In genomic region chr19:46318031-46318471, GRCm38 (mm10) we compare ENCODE assay signal across 7 mouse cellular contexts. TPM values are rescaled to one million over a fixed set of nuclear protein-coding genes. Genes with fewer than 3 reads are reported as not detected.
DNase-seq lines count a peak whose midpoint lies in the region; ATAC-seq and TF ChIP-seq lines count a peak whose summit lies in the region.

No protein-coding gene starts in this region.

- peak overlapping the region; percentile 59; the same call in 1 of the 2 replicates for H3K27ac ChIP-seq in forebrain, postnatal 0 days (ENCODE audit: low read depth, low read length)
- peak overlapping the region; percentile 77 for H3K27ac ChIP-seq in intestine, embryonic 16.5 days (ENCODE audit: low read length)
- H3K27ac ChIP-seq in midbrain, embryonic 11.5 days (ENCODE audit: low read depth, low read length) = no peak overlapping the region

- H3K9ac ChIP-seq in forebrain, postnatal 0 days = peak overlapping the region; percentile 59
- H3K9ac ChIP-seq in intestine, embryonic 16.5 days (ENCODE audit: low read depth, low read length) = peak overlapping the region; percentile 73
- H3K9ac ChIP-seq in midbrain, embryonic 11.5 days (ENCODE audit: low read length) = peak overlapping the region; percentile 38; the same call in 1 of the 2 replicates

- DNase-seq in right cerebral cortex, adult 18-20 months = peak; percentile 69
- no peak for DNase-seq in right cerebral cortex, adult 2 months (ENCODE audit: low spot score in 2 of 2)
- peak; percentile 36 to 37 for DNase-seq in cerebellum, postnatal 14 days
- peak; percentile 77 for DNase-seq in forebrain, postnatal 0 days
- no peak for DNase-seq in midbrain, embryonic 11.5 days (ENCODE audit: low spot score, missing footprints)
- DNase-seq in testis, postnatal 10 days (ENCODE audit: low spot score) = peak; percentile 62

- 6% methylated on average over 25 of the region's 42 CpGs for WGBS in forebrain, postnatal 0 days
- 1% methylated on average over 32 of the region's 42 CpGs for WGBS in intestine, embryonic 16.5 days
- 2% methylated on average over 28 of the region's 42 CpGs for WGBS in midbrain, embryonic 11.5 days

- H3K36me3 ChIP-seq in forebrain, postnatal 0 days (ENCODE audit: insufficient read depth) = peaks cover 15% of the 10 kb centered on the region
- H3K36me3 ChIP-seq in intestine, embryonic 16.5 days (ENCODE audit: control insufficient read depth, insufficient read depth, low read length) = no peaks in the 10 kb centered on the region
- H3K36me3 ChIP-seq in midbrain, embryonic 11.5 days (ENCODE audit: control insufficient read depth, insufficient read depth, low read length) = no peaks in the 10 kb centered on the region

- H3K4me1 ChIP-seq in forebrain, postnatal 0 days (ENCODE audit: insufficient read depth) = peaks cover 30% of the 10 kb centered on the region
- peaks cover 46% of the 10 kb centered on the region for H3K4me1 ChIP-seq in intestine, embryonic 16.5 days (ENCODE audit: control insufficient read depth, insufficient read depth, low read length)
- peaks cover 37% of the 10 kb centered on the region for H3K4me1 ChIP-seq in midbrain, embryonic 11.5 days (ENCODE audit: control insufficient read depth, insufficient read depth, low read length)

- peak overlapping the region; percentile 83 for H3K4me2 ChIP-seq in forebrain, postnatal 0 days (ENCODE audit: low read depth)
- H3K4me2 ChIP-seq in intestine, embryonic 16.5 days (ENCODE audit: low read depth, low read length) = peak overlapping the region; percentile 63
- H3K4me2 ChIP-seq in midbrain, embryonic 11.5 days = peak overlapping the region; percentile 48

- H3K27me3 ChIP-seq in forebrain, postnatal 0 days (ENCODE audit: insufficient read depth, low read length) = 0 out of 2 replicates have a peak, but pooled peaks cover 17% of the 10 kb centered on the region
- peaks cover 50% of the 10 kb centered on the region for H3K27me3 ChIP-seq in intestine, embryonic 16.5 days (replicated peaks; ENCODE audit: control insufficient read depth, insufficient read depth, low read length)
- peaks cover 74% of the 10 kb centered on the region for H3K27me3 ChIP-seq in midbrain, embryonic 11.5 days (ENCODE audit: control insufficient read depth, insufficient read depth, low read length)

- H3K4me3 ChIP-seq in forebrain, postnatal 0 days (ENCODE audit: low read depth, low read length) = peak overlapping the region; percentile 64
- H3K4me3 ChIP-seq in intestine, embryonic 16.5 days (ENCODE audit: low read length) = peak overlapping the region; percentile 58
- H3K4me3 ChIP-seq in midbrain, embryonic 11.5 days (ENCODE audit: low read depth, low read length) = peak overlapping the region; percentile 37

- peak; percentile 63 for ATAC-seq in forebrain, postnatal 0 days
- ATAC-seq in intestine, embryonic 16.5 days = peak; percentile 27
- ATAC-seq in midbrain, embryonic 11.5 days (ENCODE audit: low FRiP score) = no peak

- H3K9me3 ChIP-seq in forebrain, postnatal 0 days (ENCODE audit: low read length) = no peaks in the 10 kb centered on the region
- H3K9me3 ChIP-seq in intestine, embryonic 16.5 days (ENCODE audit: control insufficient read depth, low read length) = no peaks in the 10 kb centered on the region
- no peaks in the 10 kb centered on the region for H3K9me3 ChIP-seq in midbrain, embryonic 11.5 days (ENCODE audit: control insufficient read depth, low read length)

- TF ChIP-seq CTCF in forebrain, postnatal 0 days (IDR thresholded peaks at IDR 0.05; ENCODE audit: low read depth) = no peak

RNA-seq across cellular contexts. Expression of gene Psd, which starts 8.9 kb away (rescaled TPM):
- 395 and 483 TPM in 2 replicates for total RNA-seq in forebrain, postnatal 0 days (2014; rRNA removed)
- polyA plus RNA-seq in forebrain, postnatal 0 days (2015; fragmentation: Nextera tagmentation; extraction: Ambion mirVana) = 158 and 178 TPM in 2 replicates
- polyA plus RNA-seq in intestine, embryonic 16.5 days (2015; fragmentation: Nextera tagmentation; extraction: Ambion mirVana) = 13.2 and 13.6 TPM in 2 replicates
- polyA plus RNA-seq in midbrain, embryonic 11.5 days (2014; fragmentation: Nextera tagmentation; extraction: Ambion mirVana) = 10.7 and 11.0 TPM in 2 replicates

RNA-seq across cellular contexts. Expression of gene Fbxl15, which starts 9.9 kb away (rescaled TPM):
- 37.2 and 54.8 TPM in 2 replicates for total RNA-seq in forebrain, postnatal 0 days (2014; rRNA removed)
- polyA plus RNA-seq in forebrain, postnatal 0 days (2015; fragmentation: Nextera tagmentation; extraction: Ambion mirVana) = 50.3 and 59.1 TPM in 2 replicates
- polyA plus RNA-seq in intestine, embryonic 16.5 days (2015; fragmentation: Nextera tagmentation; extraction: Ambion mirVana) = 17.3 and 18.9 TPM in 2 replicates
- 20.0 and 25.5 TPM in 2 replicates for polyA plus RNA-seq in midbrain, embryonic 11.5 days (2014; fragmentation: Nextera tagmentation; extraction: Ambion mirVana)

RNA-seq across cellular contexts. Expression of gene Nfkb2, which starts 13.9 kb away (rescaled TPM):
- total RNA-seq in forebrain, postnatal 0 days (2014; rRNA removed) = 2.2 TPM in 2 replicates
- polyA plus RNA-seq in forebrain, postnatal 0 days (2015; fragmentation: Nextera tagmentation; extraction: Ambion mirVana) = 1.2 and 1.3 TPM in 2 replicates
- 9.1 and 9.8 TPM in 2 replicates for polyA plus RNA-seq in intestine, embryonic 16.5 days (2015; fragmentation: Nextera tagmentation; extraction: Ambion mirVana)
- polyA plus RNA-seq in midbrain, embryonic 11.5 days (2014; fragmentation: Nextera tagmentation; extraction: Ambion mirVana) = 3.2 and 3.9 TPM in 2 replicates

RNA-seq across cellular contexts. Expression of gene Cuedc2, which starts 20.5 kb away (rescaled TPM):
- 214 and 275 TPM in 2 replicates for total RNA-seq in forebrain, postnatal 0 days (2014; rRNA removed)
- 388 and 443 TPM in 2 replicates for polyA plus RNA-seq in forebrain, postnatal 0 days (2015; fragmentation: Nextera tagmentation; extraction: Ambion mirVana)
- polyA plus RNA-seq in intestine, embryonic 16.5 days (2015; fragmentation: Nextera tagmentation; extraction: Ambion mirVana) = 127 and 132 TPM in 2 replicates
- 215 and 221 TPM in 2 replicates for polyA plus RNA-seq in midbrain, embryonic 11.5 days (2014; fragmentation: Nextera tagmentation; extraction: Ambion mirVana)

RNA-seq across cellular contexts. Expression of gene Mfsd13a, which starts 22.9 kb away (rescaled TPM):
- 4.1 and 5.3 TPM in 2 replicates for total RNA-seq in forebrain, postnatal 0 days (2014; rRNA removed)
- 11.5 and 14.1 TPM in 2 replicates for polyA plus RNA-seq in forebrain, postnatal 0 days (2015; fragmentation: Nextera tagmentation; extraction: Ambion mirVana)
- 16.2 and 16.3 TPM in 2 replicates for polyA plus RNA-seq in intestine, embryonic 16.5 days (2015; fragmentation: Nextera tagmentation; extraction: Ambion mirVana)
- polyA plus RNA-seq in midbrain, embryonic 11.5 days (2014; fragmentation: Nextera tagmentation; extraction: Ambion mirVana) = 4.3 and 5.5 TPM in 2 replicates

Comparison
In these comparisons a context has a peak if more than half of its experiments do, and no peak if none do; other contexts are left out.
1. DNase-seq: peak in right cerebral cortex, adult 18-20 months (single experiment), cerebellum, postnatal 14 days (2 of 2), forebrain, postnatal 0 days (single experiment) and testis, postnatal 10 days (single experiment); none in right cerebral cortex, adult 2 months (0 of 2) and midbrain, embryonic 11.5 days (single experiment).
2. RNA of gene Psd, which starts 8.9 kb away (polyA plus RNA-seq): 158 to 178 TPM in forebrain, postnatal 0 days; 13.2 to 13.6 TPM in intestine, embryonic 16.5 days and 10.7 to 11.0 TPM in midbrain, embryonic 11.5 days; every median in the first group is over 10 times any median in the second.
3. Peak in every context shown above with its lines, with median percentiles within 50 percentile points of each other: H3K4me2 ChIP-seq, H3K4me3 ChIP-seq and H3K9ac ChIP-seq.